In the genomic region with DNA sequence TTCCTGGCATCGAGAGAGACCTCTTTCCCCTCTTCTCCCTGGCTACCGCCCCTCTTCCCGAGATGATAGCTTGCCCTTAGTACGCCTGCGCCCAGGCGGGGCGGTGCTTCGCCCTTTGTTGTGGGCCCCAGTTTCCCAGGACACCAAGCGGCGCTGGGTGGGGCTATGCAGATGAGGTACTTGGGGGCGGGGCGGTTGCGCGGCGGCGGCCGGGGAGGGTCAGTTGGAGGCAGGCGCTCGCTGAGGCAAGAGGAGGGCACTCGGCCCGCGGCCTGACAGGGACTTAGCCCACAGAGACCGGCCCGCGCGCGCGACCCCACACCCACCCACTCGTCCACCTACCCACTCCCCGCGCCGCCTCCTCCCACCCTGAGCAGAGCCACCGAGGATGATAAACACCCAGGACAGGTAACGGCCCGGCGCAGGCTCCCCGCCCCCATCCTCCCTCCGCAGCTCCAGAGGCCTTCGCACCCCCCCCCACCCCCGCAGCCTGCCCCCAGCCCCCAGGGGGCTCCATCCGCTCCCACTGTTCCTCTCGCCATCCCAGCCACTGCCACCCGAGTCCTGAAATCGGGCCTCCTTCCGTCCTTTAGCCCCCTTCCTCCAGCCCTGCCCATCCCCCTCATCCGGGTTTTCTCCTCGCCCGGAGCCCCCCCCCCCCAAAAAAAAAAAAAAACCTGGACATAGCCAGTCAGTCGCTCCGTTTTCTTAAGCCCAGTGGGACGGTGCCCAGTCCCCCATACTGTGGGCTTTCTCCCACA, we compare ENCODE assay signal across 1 mouse cellular context.
TF ChIP-seq lines count a peak whose summit lies in the region.

No protein-coding gene starts in this region.

TF ChIP-seq in CH12.LX, 34 proteins besides CTCF, POLR2A, EP300 and RAD21 (continued from another document):
- TF ChIP-seq ZMIZ1 (IDR thresholded peaks at IDR 0.05; ENCODE audit: low read depth, low read length) (peak; percentile 59; the same call in 1 of the 2 replicates), ELF1 (IDR thresholded peaks at IDR 0.05; ENCODE audit: low read depth, low read length) (peak; percentile 44; the same call in 1 of the 2 replicates), JUN (IDR thresholded peaks at IDR 0.05; ENCODE audit: insufficient read depth, low read depth, low read length) (no peak), HCFC1 (IDR thresholded peaks at IDR 0.05; ENCODE audit: low read depth, low read length) (peak; percentile 69), CHD1 (IDR thresholded peaks at IDR 0.05; ENCODE audit: low read depth, low read length) (no peak), NELFE (IDR thresholded peaks at IDR 0.05; ENCODE audit: low read depth, low read length) (peak; percentile 72), MAFK (IDR thresholded peaks at IDR 0.05; ENCODE audit: insufficient replicate concordance, low read length) (no peak), ETS1 (conservative IDR thresholded peaks at IDR 0.05; ENCODE audit: low read depth, low read length) (no peak), MAZ (IDR thresholded peaks at IDR 0.05; ENCODE audit: low read depth, low read length) (no peak), SIN3A (IDR thresholded peaks at IDR 0.05; ENCODE audit: low read length) (no peak), ZKSCAN1 (IDR thresholded peaks at IDR 0.05; ENCODE audit: borderline replicate concordance, low read depth, low read length) (no peak), PAX5 (IDR thresholded peaks at IDR 0.05; ENCODE audit: low read length) (no peak), TCF12 (IDR thresholded peaks at IDR 0.05; ENCODE audit: low read depth, low read length) (peak; percentile 78), IRF4 (IDR thresholded peaks at IDR 0.05; ENCODE audit: low read depth, low read length) (no peak), UBTF (IDR thresholded peaks at IDR 0.05; ENCODE audit: low read depth, low read length) (no peak), GABPA (IDR thresholded peaks at IDR 0.05; ENCODE audit: insufficient replicate concordance, low read depth, low read length) (no peak), KAT2A (IDR thresholded peaks at IDR 0.05; ENCODE audit: insufficient replicate concordance, low read length) (no peak), ZC3H11A (IDR thresholded peaks at IDR 0.05; ENCODE audit: low read depth, low read length) (no peak), NRF1 (IDR thresholded peaks at IDR 0.05; ENCODE audit: low read depth, low read length) (peak; percentile 85), TBP (conservative IDR thresholded peaks at IDR 0.05; ENCODE audit: low read depth, low read length) (peak; percentile 61; the same call in 1 of the 2 replicates)
